Mouse (Mus musculus): ENCODE results near the gene Txndc11. TPM values are rescaled to one million over a fixed set of nuclear protein-coding genes. Genes with fewer than 3 reads are reported as not detected.
A peak's percentile ranks its signal among the peaks of the same experiment; 100 is the strongest.

The Txndc11 gene
- polyA plus RNA-seq, 1 experiment from 2014 or later, result 25.3 TPM

GRCm38 (mm10) chr16:11093717-11094386 lies 40.6 kb downstream of the Txndc11 start:
- Histone ChIP-seq H3K27me3 (replicated peaks) (no peaks in the 10 kb centered on the region), H3K36me3 (peaks cover 65% of the 10 kb centered on the region), H3K4me3 (no peak overlapping the region), H3K4me2 (no peak overlapping the region), H3K9me3 (replicated peaks) (no peaks in the 10 kb centered on the region), H3K4me1 (peaks cover 13% of the 10 kb centered on the region), H3K9ac (no peak overlapping the region; the same call in 1 of the 2 replicates), H3K27ac (peak overlapping the region; percentile 34; the same call in 1 of the 2 replicates)
- peak; percentile 61 for ATAC-seq
- WGBS (ENCODE audit: insufficient replicate concordance), result 60% methylated on average over 13 of the region's 13 CpGs

DNA sequence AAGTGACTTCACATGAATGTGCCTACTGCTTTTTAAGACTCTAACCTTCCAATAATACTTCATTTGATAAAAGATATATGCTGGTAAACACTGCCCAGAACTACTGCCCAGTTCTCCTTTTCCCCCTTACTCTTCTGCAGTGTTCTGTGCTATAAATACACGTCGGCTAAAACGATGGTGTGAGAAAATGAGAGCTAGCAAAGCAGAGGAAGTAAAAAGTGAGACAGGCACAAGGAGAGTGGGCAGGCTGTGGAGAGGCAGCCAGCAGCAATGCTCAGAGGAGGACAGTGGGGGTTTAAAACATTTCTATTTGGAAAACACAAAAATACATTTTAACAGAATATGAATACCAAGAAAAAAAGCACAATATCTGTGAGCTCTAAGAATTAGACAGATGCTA lies 41.9 kb downstream of the Txndc11 start:
- Histone ChIP-seq H3K4me3 (no peak overlapping the region), H3K4me2 (no peak overlapping the region), H3K4me1 (peaks cover 13% of the 10 kb centered on the region), H3K27me3 (replicated peaks) (no peaks in the 10 kb centered on the region), H3K36me3 (peaks cover 78% of the 10 kb centered on the region), H3K9me3 (replicated peaks) (no peaks in the 10 kb centered on the region), H3K9ac (no peak overlapping the region), H3K27ac (no peak overlapping the region)
- WGBS (ENCODE audit: insufficient replicate concordance), result 53% methylated on average over 3 of the region's 3 CpGs
- ATAC-seq, result no peak

DNA sequence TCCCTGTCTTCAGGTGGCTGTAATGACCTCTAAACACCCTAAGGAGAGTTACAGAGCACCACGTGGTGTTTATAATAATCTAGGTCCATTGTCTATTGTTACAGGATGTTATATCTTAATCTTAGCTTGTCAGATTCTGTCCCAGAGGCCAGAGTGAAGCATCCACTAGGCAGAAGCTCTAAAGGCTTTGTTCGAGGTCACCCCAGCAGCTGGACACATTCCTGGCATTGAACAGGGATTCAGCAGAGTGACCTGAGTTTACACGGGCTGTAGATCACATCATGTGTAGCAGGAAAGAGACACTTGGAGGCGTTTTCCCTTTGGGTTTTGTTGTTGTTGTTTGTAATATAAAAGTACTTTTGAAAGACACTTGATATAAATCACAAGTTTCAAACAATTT lies 42.4 kb downstream of the Txndc11 start:
- Histone ChIP-seq H3K27ac (no peak overlapping the region), H3K4me3 (no peak overlapping the region), H3K36me3 (peaks cover 83% of the 10 kb centered on the region), H3K9me3 (replicated peaks) (no peaks in the 10 kb centered on the region), H3K27me3 (replicated peaks) (no peaks in the 10 kb centered on the region), H3K4me1 (peaks cover 13% of the 10 kb centered on the region), H3K4me2 (no peak overlapping the region), H3K9ac (no peak overlapping the region)
- 66% methylated on average over 4 of the region's 4 CpGs for WGBS (ENCODE audit: insufficient replicate concordance)
- ATAC-seq, result no peak

GRCm38 (mm10) chr16:11090836-11091570 lies 43.4 kb downstream of the Txndc11 start:
- H3K9ac ChIP-seq, result no peak overlapping the region
- H3K4me1 ChIP-seq, result peaks cover 13% of the 10 kb centered on the region
- H3K27me3 ChIP-seq (replicated peaks), result no peaks in the 10 kb centered on the region
- ATAC-seq, result no peak
- no peak overlapping the region for H3K27ac ChIP-seq
- H3K36me3 ChIP-seq, result peaks cover 83% of the 10 kb centered on the region
- H3K4me3 ChIP-seq, result no peak overlapping the region
- WGBS (ENCODE audit: insufficient replicate concordance), result 78% methylated on average over 10 of the region's 10 CpGs
- H3K4me2 ChIP-seq, result no peak overlapping the region
- no peaks in the 10 kb centered on the region for H3K9me3 ChIP-seq (replicated peaks)

- Histone ChIP-seq H3K9ac (no peak overlapping the region), H3K27me3 (replicated peaks) (no peaks in the 10 kb centered on the region), H3K4me3 (no peak overlapping the region), H3K9me3 (replicated peaks) (no peaks in the 10 kb centered on the region), H3K4me2 (no peak overlapping the region), H3K4me1 (no peaks in the 10 kb centered on the region), H3K36me3 (peaks cover 96% of the 10 kb centered on the region), H3K27ac (no peak overlapping the region)
- 85% methylated on average over 5 of the region's 5 CpGs for WGBS (ENCODE audit: insufficient replicate concordance)
- no peak for ATAC-seq
Observed at GRCm38 (mm10) chr16:11086856-11087588, 47.4 kb downstream of the Txndc11 start.

DNA sequence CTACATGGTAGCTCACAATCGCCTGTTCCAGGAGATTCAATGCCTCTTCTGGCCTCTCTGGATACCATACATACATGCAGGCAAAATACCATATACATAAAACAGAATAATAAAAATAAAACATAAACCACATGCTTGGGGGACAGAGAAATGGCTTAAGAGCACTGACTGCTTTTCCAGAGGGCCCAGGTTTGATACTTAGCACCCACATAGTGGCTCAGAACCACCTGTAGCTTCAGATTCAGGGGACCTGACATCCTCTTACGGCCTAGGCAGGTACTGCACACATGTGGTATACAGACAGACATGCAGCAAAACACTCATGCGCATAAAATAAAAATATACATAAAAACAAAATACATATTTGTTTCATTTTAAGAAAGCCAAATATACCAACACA lies 48.2 kb downstream of the Txndc11 start:
- H3K27ac ChIP-seq, result no peak overlapping the region

GRCm38 (mm10) chr16:11084181-11084580 lies 50.3 kb downstream of the Txndc11 start:
- 80% methylated on average over 8 of the region's 8 CpGs for WGBS (ENCODE audit: insufficient replicate concordance)
- Histone ChIP-seq H3K27me3 (replicated peaks) (no peaks in the 10 kb centered on the region), H3K4me2 (no peak overlapping the region), H3K27ac (no peak overlapping the region), H3K9ac (no peak overlapping the region), H3K4me3 (no peak overlapping the region), H3K9me3 (replicated peaks) (no peaks in the 10 kb centered on the region), H3K36me3 (peaks cover 98% of the 10 kb centered on the region), H3K4me1 (no peaks in the 10 kb centered on the region)
- no peak for ATAC-seq

More for the DNA sequence above, 48.2 kb downstream of the Txndc11 start:
- Histone ChIP-seq H3K36me3 (peaks cover 96% of the 10 kb centered on the region), H3K4me3 (no peak overlapping the region), H3K27me3 (replicated peaks) (no peaks in the 10 kb centered on the region), H3K4me2 (no peak overlapping the region), H3K9ac (no peak overlapping the region), H3K4me1 (no peaks in the 10 kb centered on the region), H3K9me3 (replicated peaks) (no peaks in the 10 kb centered on the region)
- 82% methylated on average over 3 of the region's 3 CpGs for WGBS (ENCODE audit: insufficient replicate concordance)
- no peak for ATAC-seq

DNA sequence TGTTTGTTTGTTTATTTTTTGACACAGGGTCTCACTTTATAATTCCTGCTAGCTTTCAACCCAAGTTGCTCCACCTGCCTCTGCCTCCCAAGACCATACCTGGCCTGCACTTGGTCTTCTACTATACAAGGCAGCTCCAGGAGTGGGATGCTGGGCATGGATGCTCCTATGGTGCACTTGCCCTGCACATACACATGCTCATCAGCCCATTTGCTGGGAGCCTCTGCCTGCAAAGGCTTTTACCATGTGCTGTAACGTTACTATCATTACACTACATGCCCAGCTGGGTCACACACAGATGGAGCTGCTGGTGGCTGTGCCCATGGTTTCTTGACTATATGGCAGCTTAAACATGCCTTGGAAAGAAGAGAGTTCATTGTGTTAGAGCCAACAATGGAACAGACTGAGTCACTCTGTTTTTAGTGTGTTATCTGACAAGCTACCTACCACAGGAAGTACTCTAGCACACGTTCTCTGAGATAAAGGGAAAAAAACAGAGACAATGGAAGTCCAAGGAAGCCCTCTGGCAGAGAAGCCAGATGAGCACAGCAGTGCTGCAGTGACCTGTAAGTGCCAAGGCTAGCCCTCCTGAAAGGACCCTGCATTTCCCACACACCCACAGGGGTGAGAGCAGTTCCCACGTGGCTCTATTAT lies 56.1 kb downstream of the Txndc11 start:
- WGBS (ENCODE audit: insufficient replicate concordance), result 23% methylated on average over 3 of the region's 3 CpGs
- H3K9me3 ChIP-seq (replicated peaks), result no peaks in the 10 kb centered on the region
- ATAC-seq, result no peak
- no peak overlapping the region for H3K27ac ChIP-seq
- no peak overlapping the region for H3K4me3 ChIP-seq
- peaks cover 10% of the 10 kb centered on the region for H3K4me1 ChIP-seq
- no peak overlapping the region for H3K9ac ChIP-seq
- no peak overlapping the region for H3K4me2 ChIP-seq
- peaks cover 99% of the 10 kb centered on the region for H3K36me3 ChIP-seq
- no peaks in the 10 kb centered on the region for H3K27me3 ChIP-seq (replicated peaks)

GRCm38 (mm10) chr16:11077601-11078201 lies 56.7 kb downstream of the Txndc11 start:
- WGBS (ENCODE audit: insufficient replicate concordance), result 84% methylated on average over 9 of the region's 9 CpGs
- Histone ChIP-seq H3K36me3 (peaks cover 98% of the 10 kb centered on the region), H3K27me3 (replicated peaks) (no peaks in the 10 kb centered on the region), H3K4me1 (peaks cover 10% of the 10 kb centered on the region), H3K27ac (no peak overlapping the region), H3K9ac (no peak overlapping the region), H3K4me3 (no peak overlapping the region), H3K4me2 (no peak overlapping the region), H3K9me3 (replicated peaks) (no peaks in the 10 kb centered on the region)
- ATAC-seq, result no peak

DNA sequence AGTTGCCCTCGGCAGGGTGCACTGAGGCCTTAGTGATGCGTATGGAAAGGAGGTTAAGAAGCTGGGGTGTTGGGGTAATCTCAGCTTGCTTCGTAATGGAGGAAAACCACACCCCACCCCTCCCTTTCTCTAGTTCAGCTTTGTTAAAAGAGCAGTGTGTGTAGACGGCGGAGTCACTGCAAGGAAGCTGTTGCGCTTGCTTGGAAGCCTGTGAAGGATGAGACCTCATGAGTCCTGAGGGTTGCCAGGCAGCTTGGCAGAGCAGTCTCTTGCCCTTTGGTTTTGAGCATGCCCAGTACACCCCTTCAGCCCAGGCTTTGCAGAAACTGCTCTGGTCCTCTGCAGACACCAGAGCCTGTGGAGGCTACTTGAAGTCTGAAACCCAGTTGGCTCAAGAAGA lies 61.4 kb downstream of the Txndc11 start:
- Histone ChIP-seq H3K4me1 (peaks cover 18% of the 10 kb centered on the region), H3K9ac (no peak overlapping the region), H3K27ac (no peak overlapping the region), H3K36me3 (peaks cover 55% of the 10 kb centered on the region), H3K4me3 (no peak overlapping the region), H3K4me2 (no peak overlapping the region), H3K27me3 (replicated peaks) (peaks cover 15% of the 10 kb centered on the region), H3K9me3 (replicated peaks) (no peaks in the 10 kb centered on the region)
- 76% methylated on average over 6 of the region's 6 CpGs for WGBS (ENCODE audit: insufficient replicate concordance)
- ATAC-seq, result no peak

DNA sequence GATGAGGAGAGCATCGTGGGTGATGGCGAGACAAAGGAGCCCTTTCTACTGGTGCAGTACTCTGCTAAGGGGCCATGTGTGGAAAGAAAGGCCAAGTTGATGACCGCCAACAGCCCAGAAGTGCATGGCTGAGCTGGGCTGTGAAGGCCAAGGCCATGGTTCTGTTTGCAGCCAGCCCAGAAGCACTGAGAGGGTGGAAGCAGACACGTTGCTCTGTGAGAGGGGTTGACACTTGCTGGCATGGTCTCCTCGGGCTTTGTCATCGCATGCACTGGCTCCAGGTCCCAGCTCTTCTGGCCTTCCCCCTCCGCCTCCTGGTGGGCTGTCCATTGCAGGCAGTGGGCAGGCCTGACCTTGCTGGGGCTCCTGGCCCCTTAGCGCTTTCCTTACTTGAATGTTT lies 62.0 kb downstream of the Txndc11 start:
- peaks cover 21% of the 10 kb centered on the region for H3K27me3 ChIP-seq (replicated peaks)
- WGBS (ENCODE audit: insufficient replicate concordance), result 82% methylated on average over 8 of the region's 8 CpGs
- ATAC-seq, result no peak

More for the DNA sequence above, 62.0 kb downstream of the Txndc11 start:
- Histone ChIP-seq H3K4me2 (no peak overlapping the region), H3K9me3 (replicated peaks) (no peaks in the 10 kb centered on the region), H3K4me3 (no peak overlapping the region), H3K4me1 (peaks cover 19% of the 10 kb centered on the region), H3K27ac (no peak overlapping the region), H3K36me3 (peaks cover 49% of the 10 kb centered on the region), H3K9ac (no peak overlapping the region)

Data from liver, embryonic 12.5 days (tissue).